Mouse (Mus musculus): ENCODE results near the gene Cbx5.
A peak's percentile ranks its signal among the peaks of the same experiment; 100 is the strongest.

The Cbx5 gene

GRCm38 (mm10) chr15:103173251-103173650 is 66.4 kb downstream of the Cbx5 start:
- no peak for DNase-seq (ENCODE audit: low read depth, low spot score)

DNA sequence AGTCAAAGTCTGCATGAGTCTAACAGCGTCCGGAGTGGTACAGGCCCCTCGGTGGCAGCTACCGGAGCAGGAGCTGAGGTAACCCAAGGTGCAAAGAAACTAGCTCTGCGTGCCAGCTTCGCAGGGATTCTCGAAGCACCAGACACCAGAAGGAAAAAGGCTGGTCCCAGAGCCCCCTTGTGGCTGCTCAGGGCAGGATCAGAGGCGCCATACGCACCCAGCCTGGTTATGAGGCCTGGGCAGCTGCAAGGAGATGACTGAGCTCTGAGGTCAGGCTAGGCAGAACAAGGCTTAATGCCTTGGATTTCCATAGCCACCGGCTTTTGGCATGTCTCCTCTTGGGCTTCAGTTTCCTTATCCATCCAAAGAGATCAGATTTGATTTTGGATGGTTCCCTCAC is 67.1 kb downstream of the Cbx5 start:
- DNase-seq (ENCODE audit: low read depth, low spot score) = peak; percentile 78

DNA sequence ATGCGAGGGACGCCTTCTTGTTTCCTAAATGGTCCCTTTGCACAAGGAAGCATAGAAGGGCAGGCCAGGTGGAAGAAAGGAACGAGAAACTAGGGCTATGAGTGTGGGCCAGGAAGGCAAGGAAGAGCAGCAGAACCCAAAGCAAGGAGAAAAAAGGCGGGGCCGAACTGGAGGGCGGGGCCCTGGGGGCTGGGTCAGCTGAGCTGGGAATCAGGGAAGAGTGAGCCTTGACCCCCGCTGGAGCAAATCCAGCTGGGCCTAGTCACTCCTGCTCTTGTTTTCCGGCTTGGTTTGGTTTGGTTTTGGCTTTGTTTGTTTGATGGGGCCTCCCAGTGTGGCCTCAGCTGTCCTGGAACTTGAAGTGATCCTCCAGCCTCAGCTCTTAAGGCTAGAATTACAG is 68.3 kb downstream of the Cbx5 start:
- no peak for DNase-seq (ENCODE audit: low read depth, low spot score)

GRCm38 (mm10) chr15:103170316-103170679 is 69.3 kb downstream of the Cbx5 start:
- no peak for DNase-seq (ENCODE audit: low read depth, low spot score)

DNA sequence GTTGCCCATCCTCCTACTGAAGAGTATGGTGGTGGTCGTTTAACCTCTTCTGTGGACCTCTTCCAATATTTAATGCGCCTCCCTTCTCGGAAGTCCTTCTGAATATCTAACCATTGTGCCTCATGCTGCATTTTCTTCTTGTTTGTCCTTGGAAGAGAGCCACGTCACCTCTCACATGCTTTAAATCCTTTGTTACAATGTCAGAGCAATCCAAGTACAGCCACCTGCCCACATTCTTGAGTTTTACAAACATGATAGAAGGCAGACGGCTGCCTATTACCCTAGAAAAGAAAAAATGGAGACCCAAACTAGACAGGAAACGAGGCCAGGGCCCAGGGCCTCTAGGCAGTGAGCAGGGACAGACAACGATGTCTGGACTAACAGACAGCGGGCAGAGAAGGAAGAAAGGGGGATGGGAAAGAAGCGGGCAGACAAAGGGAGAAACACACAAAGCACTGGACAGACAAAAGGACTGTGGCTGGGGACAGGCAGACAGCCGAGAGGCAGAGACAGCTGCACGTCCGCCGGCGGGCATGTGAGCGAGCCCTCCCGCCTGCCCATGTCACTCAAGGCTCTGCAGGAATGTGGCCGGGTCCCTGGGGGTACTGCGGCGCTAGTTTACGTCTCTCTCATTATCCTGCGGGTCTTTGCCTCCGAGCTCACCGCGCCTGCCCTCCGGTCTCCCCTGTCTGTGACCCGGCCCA is 69.9 kb downstream of the Cbx5 start:
- DNase-seq (ENCODE audit: low read depth, low spot score) = no peak

DNA sequence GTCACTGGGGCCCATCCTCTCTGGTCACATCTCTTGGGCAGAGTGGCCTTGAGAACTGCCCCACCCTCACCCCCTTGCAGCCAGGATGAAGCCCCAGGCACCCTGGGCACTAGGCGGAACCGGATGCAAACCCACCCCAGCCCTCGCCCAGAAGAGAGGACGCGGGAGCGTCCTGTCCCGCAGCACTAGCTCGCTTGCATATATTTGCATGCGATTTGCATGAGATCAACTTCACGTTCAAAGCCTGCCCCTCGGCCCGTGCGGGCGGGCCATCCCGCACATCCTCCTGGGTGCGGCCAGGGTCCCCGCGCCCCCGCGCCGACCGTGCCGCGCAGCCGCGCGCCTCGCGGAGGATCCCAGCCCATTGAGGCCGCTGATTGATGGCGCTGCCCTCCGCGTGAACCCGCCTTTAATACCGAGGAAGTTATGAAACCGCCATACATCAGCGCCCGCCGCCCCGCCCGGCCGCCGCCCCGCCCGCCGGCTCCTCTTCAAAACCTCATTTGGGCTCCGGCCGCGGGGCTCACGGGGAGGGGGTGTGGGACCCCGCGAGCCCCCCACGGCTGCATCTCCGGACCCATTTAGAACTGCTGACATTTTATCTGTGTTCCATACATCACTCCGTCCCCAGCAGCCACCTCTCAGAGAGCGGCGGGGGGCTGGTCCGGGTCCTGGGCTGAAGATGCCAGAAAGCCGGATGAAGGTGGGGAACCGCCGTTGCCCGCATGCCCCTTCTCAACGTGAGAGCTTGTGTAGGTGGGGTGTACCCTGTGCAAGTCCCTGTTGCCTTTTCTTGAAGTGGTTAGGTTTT is 70.6 kb downstream of the Cbx5 start:
- DNase-seq (ENCODE audit: low read depth, low spot score) = no peak

DNA sequence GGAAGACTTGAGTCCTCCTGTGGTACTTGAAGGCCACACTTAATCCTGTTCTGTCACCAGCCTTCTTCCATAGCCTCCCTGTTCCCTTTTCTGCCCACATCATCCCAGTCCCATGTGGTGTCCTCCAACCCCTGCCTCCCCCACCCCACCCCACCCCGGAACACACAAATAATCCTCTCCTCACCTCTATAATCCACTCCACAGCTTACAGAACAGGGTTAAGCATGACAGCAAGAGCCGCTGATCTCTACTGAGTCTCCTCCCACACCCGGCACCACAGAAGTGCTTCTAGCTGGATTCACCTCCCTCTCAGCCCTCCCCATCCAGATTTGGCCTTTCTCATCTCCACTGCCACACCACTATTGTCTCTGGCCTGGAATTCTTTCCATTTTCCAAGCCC is 71.8 kb downstream of the Cbx5 start:
- DNase-seq (ENCODE audit: low read depth, low spot score) = no peak

- DNase-seq (ENCODE audit: low read depth, low spot score) = no peak
Observed at GRCm38 (mm10) chr15:103167042-103167615, 72.5 kb downstream of the Cbx5 start, which contains the start of gene Smug1. TSS of gene Smug1 (minus strand) at chr15:103167092.

DNA sequence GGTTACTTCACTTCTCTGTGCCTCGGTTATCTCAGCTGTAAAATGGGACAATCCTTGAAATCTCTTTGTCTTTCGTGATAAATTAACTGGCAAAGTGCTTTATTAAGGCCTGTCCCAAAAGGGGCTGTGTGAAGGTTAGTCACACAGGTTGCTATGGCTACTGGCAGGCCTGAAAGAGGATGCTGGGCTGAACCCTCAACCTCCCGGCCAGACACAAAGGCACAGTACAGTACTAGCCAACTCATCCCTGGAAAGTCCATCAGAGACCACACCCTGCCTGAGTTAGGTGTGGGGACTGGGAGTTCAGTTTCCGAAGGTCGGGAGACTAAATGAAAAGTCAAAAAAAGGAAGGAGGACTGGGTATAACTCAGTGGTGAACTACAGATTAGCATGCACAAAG is 73.7 kb downstream of the Cbx5 start:
- no peak for DNase-seq (ENCODE audit: low read depth, low spot score)

DNA sequence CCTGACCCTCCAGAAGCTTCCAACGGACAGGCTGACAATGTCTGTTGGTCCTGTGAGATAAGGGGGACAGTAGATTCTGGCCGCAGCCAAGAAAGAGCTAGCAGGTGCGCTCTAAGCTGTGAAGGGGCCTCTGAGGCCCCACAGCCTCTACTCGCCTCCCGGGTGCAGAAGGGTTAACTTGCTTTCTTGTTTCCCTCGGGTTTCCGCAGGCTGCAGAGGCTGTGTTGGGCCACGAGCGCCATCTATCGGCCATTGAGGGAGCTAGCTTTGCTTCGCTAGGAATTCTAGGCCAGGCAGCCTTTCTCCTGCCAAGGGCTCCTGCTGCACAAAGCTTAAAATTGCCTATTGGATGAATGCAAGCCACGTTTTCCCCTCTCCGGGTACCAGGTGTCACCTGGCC is 74.2 kb downstream of the Cbx5 start:
- DNase-seq (ENCODE audit: low read depth, low spot score) = peak; percentile 94

DNA sequence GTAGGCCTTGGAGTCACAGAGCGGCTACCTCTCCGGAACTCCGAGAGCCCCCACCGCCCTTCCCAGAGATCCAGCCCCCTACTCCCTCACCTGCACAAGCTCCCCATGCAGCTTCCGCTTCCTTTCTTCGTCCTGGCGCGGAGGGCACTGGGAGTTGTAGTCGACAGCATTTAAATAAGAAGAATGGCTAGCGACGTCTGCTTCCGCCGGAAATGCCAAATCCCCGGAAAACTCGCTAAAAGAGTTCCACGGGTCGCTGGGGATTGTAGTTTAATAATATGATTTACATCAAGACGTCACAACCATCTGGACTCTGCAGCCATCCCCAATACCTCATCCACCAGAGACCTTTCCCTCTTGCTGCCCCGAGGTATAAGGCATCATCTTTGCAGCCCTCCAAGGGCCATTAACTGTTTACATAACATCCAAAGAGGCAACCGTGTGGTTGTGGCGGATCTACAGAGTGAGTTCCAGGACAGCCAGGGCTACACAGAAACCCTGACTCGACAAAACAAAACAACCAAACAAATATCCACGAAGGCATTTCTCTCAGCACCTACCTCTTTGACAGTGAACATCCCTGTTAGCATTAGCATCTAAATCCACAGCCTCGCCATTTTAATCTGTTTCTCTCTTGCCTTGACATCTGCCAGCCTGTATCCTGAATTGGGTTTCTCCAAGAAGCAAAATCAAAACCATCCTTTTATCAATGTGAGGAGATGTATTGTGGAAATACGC is 76.3 kb downstream of the Cbx5 start:
- DNase-seq (ENCODE audit: low read depth, low spot score) = peak; percentile 95

DNA sequence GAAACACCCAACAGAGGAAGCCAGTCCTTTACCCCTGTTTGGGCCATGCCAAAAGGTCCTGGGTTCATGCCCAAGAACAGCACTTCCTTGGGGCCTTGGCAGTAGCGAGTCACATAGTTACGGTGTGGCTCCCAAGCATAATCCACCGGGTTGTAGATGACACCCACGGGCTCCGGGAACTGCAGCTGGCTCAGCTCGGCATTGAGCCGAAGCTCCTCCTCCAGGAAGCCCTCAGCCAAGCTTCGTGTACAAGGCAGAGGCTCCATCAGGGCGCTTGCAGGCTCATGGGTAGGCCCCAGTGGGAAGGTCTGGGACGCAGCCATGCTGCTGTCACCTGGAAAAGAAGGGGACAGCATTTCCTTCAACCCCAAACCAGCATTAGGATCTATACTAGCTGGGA is 82.0 kb downstream of the Cbx5 start:
- no peak for DNase-seq (ENCODE audit: low read depth, low spot score)

GRCm38 (mm10) chr15:103156890-103157289 is 82.7 kb downstream of the Cbx5 start:
- DNase-seq (ENCODE audit: low read depth, low spot score) = no peak

DNA sequence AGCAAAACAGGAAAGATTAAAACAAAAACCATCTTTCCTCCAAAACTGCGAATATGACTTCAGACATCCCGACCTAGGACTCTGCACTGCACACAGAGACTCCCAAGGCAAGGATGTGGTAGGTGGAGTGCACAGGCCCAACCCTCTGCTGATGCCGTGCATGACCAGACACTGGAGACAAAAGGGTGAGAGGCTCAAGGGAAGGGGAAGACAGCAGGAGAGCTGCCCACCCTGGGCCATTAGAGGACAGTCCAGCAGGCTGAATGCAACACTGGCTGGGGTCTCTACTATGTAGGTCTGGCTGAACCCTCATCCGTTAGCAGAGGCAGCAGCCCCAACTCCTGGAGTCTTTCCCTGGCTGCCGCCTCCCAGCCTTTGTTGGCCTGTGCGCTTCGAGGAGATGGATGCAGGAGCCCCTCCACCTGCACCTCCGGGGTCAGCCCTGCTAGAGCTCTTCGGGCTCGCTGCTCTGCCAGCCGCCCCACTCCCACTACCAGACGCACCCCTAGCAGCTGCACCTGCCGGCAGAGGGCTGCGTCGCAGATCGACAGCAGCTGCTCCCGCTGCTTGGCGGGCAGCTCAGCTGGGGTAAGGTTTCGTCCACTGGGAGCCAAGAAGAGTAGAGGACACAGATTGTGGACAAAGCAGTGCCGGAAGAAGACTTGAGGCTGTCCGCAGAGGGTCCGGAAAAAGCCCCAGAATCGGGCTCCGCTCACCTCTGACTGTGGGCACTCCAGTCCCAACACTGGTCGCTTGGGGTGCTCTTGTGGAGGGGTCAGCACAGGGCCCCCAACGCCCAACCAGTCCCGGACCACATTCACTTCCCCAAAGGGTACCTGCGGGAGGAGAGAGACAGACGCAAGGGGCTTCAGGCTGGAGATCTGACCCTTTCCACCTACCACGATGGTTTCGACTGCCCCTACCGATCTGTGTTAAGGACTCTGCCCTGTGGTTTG is 84.0 kb downstream of the Cbx5 start:
- no peak for DNase-seq (ENCODE audit: low read depth, low spot score)

GRCm38 (mm10) chr15:103152890-103153610 is 86.6 kb downstream of the Cbx5 start:
- DNase-seq (ENCODE audit: low read depth, low spot score) = no peak

DNA sequence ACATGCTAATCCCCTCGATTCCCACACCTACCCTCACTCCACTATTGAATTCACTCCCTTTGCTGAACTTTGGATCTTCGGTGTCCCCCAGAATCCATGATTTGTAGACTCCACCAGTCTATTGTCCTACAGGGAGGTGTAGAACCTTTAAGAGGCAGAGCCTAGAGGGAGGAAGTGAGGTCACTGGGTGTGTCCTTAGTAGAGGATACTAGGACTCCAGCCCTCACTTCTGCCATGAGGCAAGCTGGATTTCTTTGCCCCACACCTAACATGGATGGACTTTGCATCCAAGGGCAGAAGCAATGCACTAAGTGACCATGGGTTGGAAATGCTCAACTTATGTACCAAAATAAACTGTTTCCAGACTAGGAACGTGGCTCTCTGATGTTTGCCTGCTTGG is 87.2 kb downstream of the Cbx5 start:
- no peak for DNase-seq (ENCODE audit: low read depth, low spot score)

DNA sequence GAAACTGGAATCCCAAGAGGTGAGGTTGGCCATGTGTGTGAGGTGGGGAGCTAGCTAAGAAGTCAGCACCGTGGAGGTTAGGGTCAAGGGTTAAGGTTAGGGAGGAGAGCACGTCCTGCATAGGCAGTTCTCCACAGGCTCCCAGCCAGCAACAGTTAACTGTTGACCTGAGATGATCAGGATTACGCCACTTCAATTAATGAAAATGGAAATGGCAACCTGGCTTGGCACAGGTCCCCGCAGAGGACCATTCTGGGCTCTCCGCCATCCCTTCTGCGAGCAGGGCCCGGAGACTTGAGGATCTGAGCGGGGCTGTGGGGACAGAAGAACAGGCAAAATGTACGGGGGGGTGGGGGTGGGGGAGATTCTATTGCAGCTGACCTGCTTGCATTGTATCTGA is 91.8 kb downstream of the Cbx5 start:
- no peak for DNase-seq (ENCODE audit: low read depth, low spot score)

DNA sequence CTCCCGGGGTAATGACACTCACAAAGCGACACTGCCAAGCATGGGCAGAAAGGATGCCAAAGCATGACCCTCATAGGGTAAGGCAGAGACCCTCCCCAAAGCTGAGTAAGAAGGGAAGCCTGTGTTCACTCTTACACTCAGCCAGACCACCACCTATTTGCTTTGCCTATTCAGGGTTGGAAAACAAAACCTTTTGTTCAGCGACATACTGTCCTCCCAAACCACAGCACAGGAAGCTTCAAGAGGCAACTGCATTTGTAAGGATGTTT is 92.3 kb downstream of the Cbx5 start:
- DNase-seq (ENCODE audit: low read depth, low spot score) = no peak

DNA sequence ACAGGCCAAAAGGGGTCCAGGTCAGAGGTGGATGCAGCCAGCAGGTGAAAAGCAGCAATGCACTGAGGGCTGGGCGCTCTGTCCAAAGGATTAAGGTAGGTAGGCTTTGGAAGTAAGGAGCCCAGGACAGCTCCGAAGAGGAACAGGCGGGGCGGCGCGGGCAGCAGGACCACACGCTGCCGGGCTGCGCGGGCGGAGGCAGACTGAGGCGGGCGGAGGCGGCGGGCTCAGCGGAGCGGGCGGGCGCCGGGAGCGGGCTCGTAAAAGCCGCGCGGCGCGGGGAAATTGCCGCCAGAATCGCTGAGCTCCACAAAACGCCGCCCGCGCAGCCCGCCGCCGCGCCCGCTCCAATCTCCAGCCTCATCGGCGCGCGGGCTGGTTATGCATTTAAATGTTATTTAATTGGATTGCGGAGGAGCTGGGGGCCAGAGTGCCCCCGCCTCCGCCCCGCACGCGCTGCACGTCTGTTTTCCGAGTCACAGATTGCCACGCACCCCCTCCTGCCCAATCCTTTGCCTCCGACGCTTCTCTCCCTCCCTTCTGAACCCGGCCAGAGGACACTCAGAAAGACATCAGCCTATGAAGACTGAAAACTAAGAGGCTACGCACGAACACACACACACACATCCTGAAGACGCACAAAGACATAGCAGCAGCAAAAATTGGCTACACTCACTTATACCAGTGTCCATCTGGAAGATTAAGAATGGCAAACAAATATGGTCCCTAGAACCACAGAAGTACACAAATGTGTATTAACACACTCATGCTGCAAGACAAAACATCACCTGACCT is 92.8 kb downstream of the Cbx5 start:
- no peak for DNase-seq (ENCODE audit: low read depth, low spot score)

All from forelimb bud, embryonic 11.5 days (tissue).